Mouse (Mus musculus) CH12.LX (cell line): ENCODE measurements around the gene Gm17332.

Experiments used
- CHD2 ChIP-seq: IDR thresholded peaks from 2 replicates; pipeline ENCODE4 v1.6.1; 2011; ENCODE audit warnings: low read length, improper control_type of control experiment
- CTCF ChIP-seq, 2 experiments: IDR thresholded peaks in 1 of 2; conservative IDR thresholded peaks in 1 of 2; 2 replicates each; pipeline ENCODE4 v1.5.1; 2011 to 2012; ENCODE audit warnings: low read depth in 2 of 2, low read length in 2 of 2, improper control_type of control experiment in 1 of 2, inconsistent platforms in 1 of 2, mild to moderate bottlenecking in 1 of 2, moderate library complexity in 1 of 2
- E2F4 ChIP-seq: IDR thresholded peaks from 2 replicates; pipeline ENCODE4 v1.6.1; 2011; ENCODE audit warnings: low read depth, low read length, improper control_type of control experiment; ENCODE audit not compliant: insufficient replicate concordance
- EP300 ChIP-seq: IDR thresholded peaks from 2 replicates; pipeline ENCODE4 v1.6.1; 2011; ENCODE audit warnings: low read length, improper control_type of control experiment
- MAZ ChIP-seq: IDR thresholded peaks from 2 replicates; pipeline ENCODE4 v1.6.1; 2012; ENCODE audit warnings: low read depth, mild to moderate bottlenecking, inconsistent platforms, low read length, improper control_type of control experiment, moderate library complexity
- MXI1 ChIP-seq: IDR thresholded peaks from 2 replicates; pipeline ENCODE4 v1.6.1; 2011; ENCODE audit warnings: mild to moderate bottlenecking, low read depth, low read length, improper control_type of control experiment
- POLR2A ChIP-seq: IDR thresholded peaks from 2 replicates; pipeline ENCODE4 v1.6.1; 2011; ENCODE audit warnings: low read depth, mild to moderate bottlenecking, improper control_type of control experiment, low read length
- TBP ChIP-seq: conservative IDR thresholded peaks from 2 replicates; pipeline ENCODE4 v1.6.1; 2011; ENCODE audit warnings: low read depth, low read length, improper control_type of control experiment
- TCF12 ChIP-seq: IDR thresholded peaks from 2 replicates; pipeline ENCODE4 v1.6.1; 2014; ENCODE audit warnings: low read depth, mild to moderate bottlenecking, inconsistent platforms, low read length, improper control_type of control experiment
- USF1 ChIP-seq: IDR thresholded peaks from 2 replicates; pipeline ENCODE4 v1.6.1; 2014; ENCODE audit warnings: low read depth, mild to moderate bottlenecking, inconsistent platforms, low read length, improper control_type of control experiment
- USF2 ChIP-seq: conservative IDR thresholded peaks from 2 replicates; pipeline ENCODE4 v1.6.1; 2011; ENCODE audit warnings: low read depth, low read length, improper control_type of control experiment

GRCm38 (mm10) chr11:31195621-31196363 is 13.5 kb upstream of the Gm17332 start:
- TF ChIP-seq CTCF (conservative IDR thresholded peaks at IDR 0.05 in 1 of 2, IDR thresholded peaks at IDR 0.05 in 1 of 2; ENCODE audit: low read depth in 2 of 2, low read length in 2 of 2), result no peak
- peak; percentile 87 for TF ChIP-seq TCF12
- TF ChIP-seq E2F4, result no peak
- peak; percentile 95 for TF ChIP-seq EP300
- TF ChIP-seq POLR2A, result no peak
- no peak for TF ChIP-seq TBP
- no peak for TF ChIP-seq MAZ
- peak; percentile 66; the same call in 1 of the 2 replicates for TF ChIP-seq CHD2
- TF ChIP-seq MXI1, result peak; percentile 86
- TF ChIP-seq USF1, result no peak
- TF ChIP-seq USF2, result no peak
